Mouse (Mus musculus) testis, adult 2 months (tissue): ENCODE results near the gene Slc26a5. TPM values are rescaled to one million over a fixed set of nuclear protein-coding genes. Genes with fewer than 3 reads are reported as not detected.
A peak's percentile ranks its signal among the peaks of the same experiment; 100 is the strongest.

ENCODE experiments used
- H3K27ac ChIP-seq: fragments of 200-500 bp; 2 replicates; pipeline ENCODE4 v1.5.1; 2012; ENCODE audit warnings: low read depth, low read length; ENCODE audit not compliant: control insufficient read depth, insufficient read depth
- H3K27me3 ChIP-seq: fragments of 200-500 bp; 2 replicates; pipeline ENCODE4 v1.6.1; 2012; ENCODE audit warnings: mild to moderate bottlenecking, low read length, moderate library complexity; ENCODE audit not compliant: control insufficient read depth, insufficient read depth
- H3K36me3 ChIP-seq: fragments of 200-500 bp; 2 replicates; pipeline ENCODE4 v1.6.1; 2012; ENCODE audit warnings: mild to moderate bottlenecking, low read length; ENCODE audit not compliant: control insufficient read depth, insufficient read depth
- H3K4me1 ChIP-seq: fragments of 200-500 bp; 2 replicates; pipeline ENCODE4 v1.6.1; 2012; ENCODE audit warnings: low read length; ENCODE audit not compliant: control insufficient read depth, insufficient read depth
- H3K4me3 ChIP-seq: fragments of 200-500 bp; 2 replicates; pipeline ENCODE4 v1.5.1; 2012; ENCODE audit warnings: low read depth, mild to moderate bottlenecking, low read length, moderate library complexity, mixed read lengths; ENCODE audit not compliant: control insufficient read depth
- CTCF ChIP-seq: fragments of 200-500 bp; IDR thresholded peaks from 2 replicates; pipeline ENCODE4 v1.5.1; 2012; ENCODE audit warnings: low read depth, mild to moderate bottlenecking, inconsistent platforms, low read length, moderate library complexity; ENCODE audit not compliant: control insufficient read depth, insufficient read depth, insufficient replicate concordance
- POLR2A ChIP-seq: fragments of 200-500 bp; IDR thresholded peaks from 2 replicates; pipeline ENCODE4 v1.6.1; 2012; ENCODE audit warnings: low read depth, mild to moderate bottlenecking, inconsistent platforms, low read length, moderate library complexity; ENCODE audit not compliant: control insufficient read depth
- polyA plus RNA-seq: library from polyadenylated mRNA; depleted of rRNA; stranded (reverse); fragments of >200 nt; gene quantifications from 2 replicates; pipeline ENCODE4 v1.2.3, GENCODE M21; 2012; rRNA removed

The Slc26a5 gene
- 0.04 TPM in 1 of 2 replicates, not detected in the other for polyA plus RNA-seq

- Histone ChIP-seq H3K4me3 (peak within 1 kb of the TSS; percentile 26), H3K27me3 (no peaks in the 10 kb centered on the region), H3K27ac (no peak within 1 kb of the TSS), H3K36me3 (no peaks in the 10 kb centered on the region), H3K4me1 (peaks cover 11% of the 10 kb centered on the region)
- TF ChIP-seq CTCF = no peak
- no peak for TF ChIP-seq POLR2A
Observed at GRCm38 (mm10) chr5:21865346-21866107, at the start of gene Slc26a5. Gene Slc26a5 (minus strand): TSS chr5:21865604.

GRCm38 (mm10) chr5:21914776-21915175 is 49.4 kb upstream of the Slc26a5 start:
- Histone ChIP-seq H3K4me3 (no peak overlapping the region), H3K27me3 (no peaks in the 10 kb centered on the region), H3K4me1 (peaks cover 6% of the 10 kb centered on the region), H3K36me3 (no peaks in the 10 kb centered on the region), H3K27ac (no peak overlapping the region)
- TF ChIP-seq POLR2A (no peak), CTCF (no peak)

DNA sequence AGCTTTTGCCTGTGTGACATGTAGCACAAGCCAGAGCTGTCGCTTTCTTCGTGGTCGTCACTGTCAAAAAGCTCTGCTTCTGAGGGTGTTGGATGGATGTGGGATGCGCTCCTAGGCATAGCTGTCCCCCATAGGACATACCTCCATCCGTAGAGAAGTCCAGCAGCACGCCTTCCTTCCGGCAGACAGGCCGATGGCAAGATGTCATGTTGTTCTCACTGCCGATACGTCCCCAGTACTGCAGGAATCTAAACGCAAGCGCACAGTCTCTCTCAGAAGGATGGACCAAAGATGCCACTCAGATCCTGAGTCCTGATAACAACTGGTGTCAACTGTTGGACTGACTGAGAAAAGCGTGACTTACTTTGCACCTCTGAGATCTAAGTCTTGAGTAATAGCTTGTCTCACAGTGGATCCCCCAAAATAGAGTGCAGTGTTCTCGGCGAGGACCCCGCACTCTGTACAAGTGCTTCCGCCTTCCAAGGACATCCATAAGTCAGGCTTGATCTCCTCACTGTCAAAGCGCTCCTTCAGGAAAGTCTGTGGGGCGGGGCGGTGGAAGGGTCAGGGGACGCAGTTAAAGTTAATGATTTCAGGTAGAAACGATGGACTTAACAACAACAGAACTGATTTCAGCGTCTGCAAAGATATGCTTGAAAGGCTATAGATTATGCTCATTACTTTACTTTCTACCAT is 47.6 kb upstream of the Slc26a5 start:
- Histone ChIP-seq H3K4me1 (peaks cover 9% of the 10 kb centered on the region), H3K27ac (no peak overlapping the region), H3K36me3 (no peaks in the 10 kb centered on the region), H3K27me3 (no peaks in the 10 kb centered on the region), H3K4me3 (no peak overlapping the region)
- no peak for TF ChIP-seq CTCF
- TF ChIP-seq POLR2A = no peak

DNA sequence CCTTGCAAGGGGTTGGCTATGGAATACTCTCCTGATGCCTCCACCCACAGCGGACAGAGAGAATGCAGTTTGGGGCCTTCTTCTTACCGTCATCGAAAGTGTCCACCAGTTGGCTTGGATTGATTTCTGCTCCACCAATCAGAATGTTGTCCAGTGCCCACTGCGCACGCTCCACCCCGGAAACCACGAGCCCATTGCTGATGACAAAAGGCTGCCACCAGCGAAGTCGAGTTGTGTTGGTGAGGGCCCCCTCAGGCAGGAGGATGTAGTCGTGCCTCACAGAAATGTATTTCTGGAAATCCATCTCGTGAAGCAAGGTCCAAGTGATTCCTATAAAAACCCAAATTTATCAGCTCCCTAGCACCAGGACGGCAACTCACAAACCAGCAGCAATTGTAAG is 45.3 kb upstream of the Slc26a5 start:
- no peaks in the 10 kb centered on the region for H3K27me3 ChIP-seq
- H3K4me1 ChIP-seq = peaks cover 9% of the 10 kb centered on the region
- H3K4me3 ChIP-seq = peak overlapping the region; percentile 66
- H3K36me3 ChIP-seq = no peaks in the 10 kb centered on the region
- 0 out of 2 replicates have a peak overlapping the region, but pooled peaks have one; percentile 6 for H3K27ac ChIP-seq
- TF ChIP-seq CTCF = no peak
- TF ChIP-seq POLR2A = 0 out of 2 replicates have a peak, but pooled peaks have one; percentile 13

GRCm38 (mm10) chr5:21909713-21910112 is 44.3 kb upstream of the Slc26a5 start:
- TF ChIP-seq POLR2A (no peak), CTCF (no peak)
- Histone ChIP-seq H3K27me3 (no peaks in the 10 kb centered on the region), H3K4me3 (no peak overlapping the region), H3K27ac (no peak overlapping the region), H3K36me3 (no peaks in the 10 kb centered on the region), H3K4me1 (peaks cover 9% of the 10 kb centered on the region)

DNA sequence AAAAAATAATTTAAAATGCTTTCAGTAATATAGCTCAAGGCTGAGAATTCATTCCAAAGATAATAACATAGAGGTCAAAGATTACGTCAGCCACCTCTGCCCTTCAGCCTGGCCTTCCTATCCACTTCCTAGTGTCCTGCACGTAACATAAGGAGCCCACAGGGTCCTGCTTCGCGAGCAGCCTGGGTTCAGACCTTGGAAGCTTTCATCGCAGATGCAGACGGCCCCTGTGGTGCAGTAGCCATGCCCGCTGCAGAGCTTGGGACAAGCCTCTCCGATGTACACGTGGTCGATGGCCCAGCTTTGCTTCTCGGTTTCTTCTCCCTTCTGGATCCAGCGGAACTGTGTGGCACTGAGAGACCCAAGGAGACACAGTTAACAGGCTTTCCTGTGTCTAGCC is 36.0 kb upstream of the Slc26a5 start:
- Histone ChIP-seq H3K27me3 (no peaks in the 10 kb centered on the region), H3K4me3 (no peak overlapping the region), H3K4me1 (no peaks in the 10 kb centered on the region), H3K27ac (no peak overlapping the region), H3K36me3 (no peaks in the 10 kb centered on the region)
- TF ChIP-seq POLR2A = no peak
- no peak for TF ChIP-seq CTCF

DNA sequence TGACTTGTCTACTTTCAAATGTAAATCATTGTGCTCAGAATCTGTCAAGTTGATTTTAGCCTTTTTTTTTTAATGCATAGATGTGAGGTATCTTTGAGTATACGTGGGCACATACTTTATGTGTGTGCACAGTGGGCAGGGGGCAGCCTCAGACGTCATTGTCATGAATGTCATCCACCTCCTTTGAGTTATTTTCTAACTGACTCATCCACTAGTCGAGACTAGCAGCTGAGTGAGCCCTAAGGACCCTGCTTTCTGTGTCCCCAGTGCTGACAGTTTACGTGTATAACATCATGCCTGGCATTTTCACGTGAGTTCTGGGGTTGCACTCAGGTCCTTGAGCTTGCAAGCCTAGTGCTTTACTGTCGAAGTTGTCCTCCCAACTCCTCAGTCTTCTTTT is 35.5 kb upstream of the Slc26a5 start:
- TF ChIP-seq POLR2A = no peak
- TF ChIP-seq CTCF = no peak
- no peaks in the 10 kb centered on the region for H3K4me1 ChIP-seq

More for the DNA sequence above, 35.5 kb upstream of the Slc26a5 start:
- Histone ChIP-seq H3K27me3 (no peaks in the 10 kb centered on the region), H3K36me3 (no peaks in the 10 kb centered on the region), H3K27ac (no peak overlapping the region), H3K4me3 (no peak overlapping the region)
